Mouse (Mus musculus): ENCODE measurements around the gene Pomt2. TPM values are rescaled to one million over a fixed set of nuclear protein-coding genes. Genes with fewer than 3 reads are reported as not detected.

The Pomt2 gene
- total RNA-seq (2023), result 1 to 10 TPM; 5.0 to 5.6 TPM

DNA sequence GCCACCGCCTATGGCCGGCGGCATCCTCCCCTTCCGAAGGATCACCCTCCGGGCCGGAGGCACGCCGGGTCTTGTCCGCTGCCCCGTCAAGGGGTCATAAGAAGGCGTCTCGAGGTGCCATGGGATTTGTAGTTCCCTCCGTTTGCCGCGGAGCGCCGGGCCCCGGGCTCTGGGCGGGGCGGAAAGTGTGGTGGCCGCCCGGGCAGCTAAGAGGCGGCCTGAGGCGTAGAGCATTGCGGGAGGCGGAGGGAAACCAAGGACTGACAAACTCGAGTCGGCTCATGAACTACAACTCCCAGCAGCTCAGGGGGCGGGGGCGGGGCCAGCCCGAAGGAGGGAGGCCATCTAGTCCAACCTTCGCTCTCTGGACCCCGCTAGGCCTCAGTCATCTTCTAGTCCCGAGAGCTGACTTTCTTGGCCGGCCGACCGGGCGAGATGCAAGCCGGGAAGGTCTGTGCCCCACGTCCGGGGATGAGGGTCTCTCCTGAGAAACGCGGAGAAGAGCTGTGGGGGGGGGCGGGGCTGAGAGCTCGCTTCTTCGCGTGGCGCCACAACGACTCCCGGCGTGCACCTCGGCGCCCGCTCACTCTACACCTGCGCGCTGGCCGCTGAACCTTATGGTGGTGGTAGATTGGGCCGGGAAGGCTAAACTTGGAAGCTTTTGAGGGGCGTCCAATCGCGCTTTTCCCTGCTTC is at the start of gene Pomt2:
Pomt2 (minus strand) TSS at position 574 of the 695 bp plus-strand sequence.

DNA sequence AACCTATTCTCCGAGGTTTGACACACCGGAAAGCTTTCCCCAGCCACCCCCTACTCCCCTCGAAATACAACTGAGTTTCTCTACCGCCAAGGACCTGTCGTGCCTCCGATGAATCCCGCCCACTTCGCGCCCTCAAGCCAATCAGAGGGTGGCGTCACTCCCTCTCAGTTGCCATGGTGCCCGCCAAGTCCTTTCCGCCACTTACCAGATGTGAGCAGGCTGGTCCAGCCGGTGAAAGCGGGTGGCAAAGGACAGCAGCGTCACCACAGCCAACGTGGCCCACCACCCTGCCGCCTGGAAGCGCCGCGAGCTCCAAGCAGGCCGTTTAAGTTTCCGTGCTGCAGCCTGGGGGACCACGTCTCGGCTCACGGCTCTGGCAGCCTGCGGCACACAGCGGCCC is 802 bp downstream of the Pomt2 start, which contains the start of gene Gstz1:
Gstz1 (plus strand) TSS at position 200 of the 400 bp plus-strand sequence.

DNA sequence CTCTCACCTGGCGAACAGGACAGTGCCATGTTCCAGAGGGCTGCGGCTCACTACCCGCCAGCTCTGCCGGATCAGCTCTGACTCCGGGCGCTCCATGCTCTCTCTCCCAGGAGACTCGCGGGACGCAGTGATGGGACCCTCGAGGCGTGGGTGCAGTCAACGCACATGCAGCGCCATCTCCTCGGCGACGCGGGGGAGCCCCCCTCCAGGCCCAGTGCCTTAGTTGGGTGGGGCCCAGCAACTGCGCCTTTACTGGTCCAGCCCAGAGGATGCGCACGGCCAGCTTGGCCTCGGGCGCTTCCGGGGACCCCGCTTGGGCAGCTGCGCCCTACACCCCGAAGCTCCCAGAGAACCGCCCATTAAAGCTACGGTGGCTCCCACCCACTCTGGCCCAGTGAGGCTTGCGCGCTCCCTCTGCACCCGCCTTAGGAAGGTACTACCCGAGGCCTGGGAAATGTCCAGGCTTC is 45.6 kb downstream of the Pomt2 start, which contains the start of gene Ngb:
Ngb (minus strand) TSS at position 375 of the 467 bp plus-strand sequence.

Other genes with a start within 250 kb of the Pomt2 start
- 10 to 100 TPM; 13.9 TPM for gene Cipc, start 200.9 kb downstream of the Pomt2 start, total RNA-seq (2023)
- gene Zdhhc22, start 157.5 kb downstream of the Pomt2 start, total RNA-seq (2023), result not detected
- not detected for gene Tmem63c, start 126.6 kb downstream of the Pomt2 start, total RNA-seq (2023)
- gene Ngb, start 45.4 kb downstream of the Pomt2 start, total RNA-seq (2023), result under 1 TPM in 1 of 2 experiments, not detected in 1; 0.79 TPM
- 1 to 10 TPM; 7.6 to 8.5 TPM for gene Gstz1, start 803 bp downstream of the Pomt2 start, total RNA-seq (2023)
- not detected for gene Samd15, start 51.8 kb upstream of the Pomt2 start, total RNA-seq (2023)
- 1 to 10 TPM; 7.0 to 7.2 TPM for gene Tmed8, start 52.5 kb upstream of the Pomt2 start, total RNA-seq (2023)
- gene Noxred1, start 90.8 kb upstream of the Pomt2 start, total RNA-seq (2023), result under 1 TPM; 0.50 to 0.61 TPM
- gene Vipas39, start 118.3 kb upstream of the Pomt2 start, total RNA-seq (2023), result 10 to 100 TPM; 24.7 to 25.7 TPM
- 10 to 100 TPM; 82.8 to 93.1 TPM for gene Ahsa1, start 118.5 kb upstream of the Pomt2 start, total RNA-seq (2023)
- gene Ism2, start 151.7 kb upstream of the Pomt2 start, total RNA-seq (2023), result not detected
- 100 to 1,000 TPM; 131 to 147 TPM for gene Sptlc2, start 240.4 kb upstream of the Pomt2 start, total RNA-seq (2023)